Mouse (Mus musculus) lung, adult 2 months (tissue): ENCODE results near the gene Pde10a. TPM values are rescaled to one million over a fixed set of nuclear protein-coding genes. Genes with fewer than 3 reads are reported as not detected.

ENCODE experiments used
- DNase-seq: peaks from one replicate; pipeline ENCODE4 v3.0.0; 2022
- H3K4me1 ChIP-seq: fragments of 200-500 bp; 2 replicates; pipeline ENCODE4 v1.6.1; 2011; ENCODE audit warnings: low read length; ENCODE audit not compliant: control insufficient read depth, insufficient read depth
- H3K4me3 ChIP-seq: fragments of 200-500 bp; replicated peaks from 2 replicates; pipeline ENCODE3; 2011; ENCODE audit warnings: low read depth, mild to moderate bottlenecking, control low read depth, low read length; ENCODE audit errors: extremely low read depth
- CTCF ChIP-seq: fragments of 200-500 bp; IDR thresholded peaks from 2 replicates; pipeline ENCODE4 v1.5.1; 2011; ENCODE audit warnings: mild to moderate bottlenecking, low read length, control low read depth; ENCODE audit not compliant: insufficient read depth
- POLR2A ChIP-seq: fragments of 200-500 bp; IDR thresholded peaks from 2 replicates; pipeline ENCODE4 v1.6.1; 2011; ENCODE audit warnings: low read depth, mild to moderate bottlenecking, control low read depth, low read length, borderline replicate concordance; ENCODE audit errors: extremely low read depth
- WGBS: fragments of 180-500 bp; shearing (Covaris S2); methylation state at CpG from one replicate; pipeline ENCODE4 v1.1.7; 2018; 5-methylcytosine and 5-hydroxymethylcytosine counted together
- polyA plus RNA-seq: library from polyadenylated mRNA; depleted of rRNA; stranded (reverse); fragments of >200 nt; gene quantifications from 2 replicates; pipeline ENCODE4 v1.2.3, GENCODE M21; 2012

The Pde10a gene
- polyA plus RNA-seq, 1 experiment: 0.62 TPM

DNA sequence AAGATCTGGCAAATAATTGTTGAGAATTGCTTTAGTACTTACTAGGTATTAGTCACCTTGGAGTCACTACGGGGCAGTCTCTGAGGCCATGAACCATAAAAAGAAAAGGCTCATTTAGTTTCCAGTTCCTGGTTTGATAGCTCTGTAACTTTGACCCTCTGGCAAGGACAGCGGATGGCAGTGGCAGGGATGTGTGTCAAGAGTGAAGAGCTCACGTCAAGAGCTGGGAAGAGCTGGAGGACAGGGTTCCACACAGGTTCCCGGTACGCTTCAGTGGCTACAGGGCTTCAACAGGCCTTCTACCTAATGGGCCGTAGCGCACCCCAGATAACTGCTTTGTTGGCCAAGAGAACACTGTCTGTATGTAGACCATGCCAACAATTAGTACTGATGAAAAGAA is 374.0 kb downstream of the Pde10a start:
- no peak for DNase-seq
- 91% methylated on average over 7 of the region's 7 CpGs for WGBS
- TF ChIP-seq CTCF (no peak), POLR2A (no peak)
- H3K4me3 ChIP-seq: no peak overlapping the region
- no peaks in the 10 kb centered on the region for H3K4me1 ChIP-seq

DNA sequence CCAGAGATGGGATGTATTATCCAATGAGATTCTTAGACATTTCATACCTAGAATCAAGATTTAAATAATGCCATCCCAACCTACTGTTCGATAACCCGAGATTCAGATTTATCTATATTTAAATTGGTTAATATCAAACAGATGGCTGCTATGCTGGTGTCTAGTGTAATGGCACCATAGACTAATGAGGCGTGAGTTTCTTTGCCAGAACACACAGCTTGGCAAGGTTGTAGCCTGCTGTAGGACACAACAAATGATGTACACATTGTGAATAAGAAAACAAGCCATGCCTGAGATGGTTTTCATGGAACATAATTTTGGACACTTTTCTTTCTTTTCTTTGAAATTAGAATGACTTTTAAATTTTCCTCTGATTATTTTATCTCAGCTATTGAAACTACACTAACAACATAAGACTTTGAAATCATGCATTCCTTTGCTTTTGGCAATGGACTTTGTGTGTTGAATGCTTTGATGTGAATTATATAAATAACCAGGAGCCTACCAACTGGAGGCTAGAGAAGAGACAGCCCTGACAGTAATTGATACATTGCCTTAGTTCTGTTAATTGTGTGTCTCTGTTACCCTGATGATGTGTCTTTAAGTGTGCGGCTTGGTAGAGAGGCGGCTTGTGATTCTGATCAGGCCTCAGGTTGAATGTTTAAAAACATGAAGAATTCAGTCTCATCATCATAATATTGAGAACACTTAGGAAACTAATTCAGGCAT is 378.5 kb downstream of the Pde10a start:
- Histone ChIP-seq H3K4me1 (no peaks in the 10 kb centered on the region), H3K4me3 (no peak overlapping the region)
- WGBS: 90% methylated on average over 5 of the region's 5 CpGs
- no peak for DNase-seq
- TF ChIP-seq POLR2A: no peak
- no peak for TF ChIP-seq CTCF

DNA sequence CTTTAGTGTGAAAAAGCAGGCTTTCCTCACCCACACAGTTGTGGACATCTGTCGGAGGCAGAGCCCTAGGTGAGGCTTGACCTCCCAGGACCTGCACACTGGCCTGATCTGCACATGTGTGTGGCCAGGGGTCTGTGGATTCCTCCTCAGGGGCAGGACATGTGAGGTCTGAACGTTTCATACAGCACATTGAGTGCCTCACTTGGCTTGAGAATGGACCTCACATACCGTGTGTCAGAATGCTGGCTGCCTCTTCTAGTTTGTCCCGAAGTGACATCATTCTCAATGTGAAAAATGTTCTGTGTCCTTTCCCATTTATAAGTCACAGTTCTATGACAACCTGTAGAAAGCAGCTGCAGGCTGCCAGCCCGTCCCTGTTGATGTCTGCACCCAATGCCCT is 385.4 kb downstream of the Pde10a start:
- no peak for DNase-seq
- TF ChIP-seq CTCF: no peak
- TF ChIP-seq POLR2A: no peak
- H3K4me1 ChIP-seq: no peaks in the 10 kb centered on the region
- WGBS: 63% methylated on average over 5 of the region's 5 CpGs
- no peak overlapping the region for H3K4me3 ChIP-seq

DNA sequence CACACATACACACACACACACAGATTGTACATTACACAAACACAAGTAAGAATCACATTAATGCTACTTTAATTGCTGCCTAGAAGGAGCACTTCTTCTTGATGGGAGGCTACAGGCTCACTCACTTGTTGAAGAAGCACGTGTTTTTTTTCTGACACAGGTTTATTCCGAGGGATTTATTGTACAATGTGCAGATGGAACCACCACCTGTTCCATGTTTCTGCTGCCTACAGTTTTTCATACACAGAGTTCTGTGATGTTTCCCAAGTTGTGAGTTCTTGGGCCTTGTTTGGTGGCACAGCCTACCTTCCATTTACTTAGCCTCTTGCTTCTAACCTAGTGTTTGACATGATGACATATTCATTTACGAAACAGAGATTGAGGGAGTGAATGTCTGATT is 387.8 kb downstream of the Pde10a start:
- Histone ChIP-seq H3K4me3 (no peak overlapping the region), H3K4me1 (no peaks in the 10 kb centered on the region)
- no peak for DNase-seq
- WGBS: 87% methylated on average over 3 of the region's 3 CpGs
- TF ChIP-seq POLR2A: no peak
- no peak for TF ChIP-seq CTCF

DNA sequence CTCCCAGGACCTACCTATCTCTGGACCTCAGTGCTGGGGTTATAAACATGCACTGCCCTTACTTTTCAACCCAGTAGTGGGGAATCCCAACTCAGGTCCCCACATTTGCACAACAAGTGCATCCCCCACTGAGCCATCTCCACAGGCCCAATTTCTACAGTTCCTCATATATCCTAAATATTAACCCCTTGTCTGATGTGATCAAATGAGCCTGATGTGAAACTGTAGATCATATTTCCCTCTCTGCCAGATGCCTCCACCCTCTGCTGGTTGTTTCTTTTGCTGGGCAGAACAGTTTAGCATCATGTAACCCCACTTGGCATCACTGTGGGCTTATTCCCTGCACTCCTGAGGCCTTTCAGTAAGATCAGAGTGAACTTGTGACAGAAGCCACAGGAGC is 390.5 kb downstream of the Pde10a start:
- H3K4me1 ChIP-seq: no peaks in the 10 kb centered on the region
- TF ChIP-seq CTCF (no peak), POLR2A (no peak)
- H3K4me3 ChIP-seq: no peak overlapping the region
- DNase-seq: no peak

DNA sequence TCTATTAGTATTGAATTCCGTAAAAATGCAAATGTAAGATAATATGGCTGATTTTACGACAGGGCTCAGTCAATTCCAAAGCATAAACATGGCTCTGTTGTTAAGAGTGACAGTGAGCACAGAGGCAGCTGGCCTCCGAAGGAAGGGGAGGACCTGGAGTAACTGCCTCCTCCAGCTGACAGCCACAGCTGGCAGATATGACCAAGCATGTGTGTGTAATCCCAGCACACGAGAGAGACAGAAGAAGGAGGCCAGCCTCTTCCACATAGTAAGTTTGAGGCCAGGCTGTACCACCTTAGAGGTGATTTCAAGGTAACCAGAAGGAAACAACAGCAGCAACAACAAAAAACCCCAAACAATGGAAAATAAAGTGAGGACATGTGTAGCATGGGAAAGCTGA is 397.9 kb downstream of the Pde10a start:
- no peak for DNase-seq
- no peak overlapping the region for H3K4me3 ChIP-seq
- WGBS: 56% methylated on average over 4 of the region's 4 CpGs
- no peak for TF ChIP-seq POLR2A
- no peak for TF ChIP-seq CTCF
- no peaks in the 10 kb centered on the region for H3K4me1 ChIP-seq

DNA sequence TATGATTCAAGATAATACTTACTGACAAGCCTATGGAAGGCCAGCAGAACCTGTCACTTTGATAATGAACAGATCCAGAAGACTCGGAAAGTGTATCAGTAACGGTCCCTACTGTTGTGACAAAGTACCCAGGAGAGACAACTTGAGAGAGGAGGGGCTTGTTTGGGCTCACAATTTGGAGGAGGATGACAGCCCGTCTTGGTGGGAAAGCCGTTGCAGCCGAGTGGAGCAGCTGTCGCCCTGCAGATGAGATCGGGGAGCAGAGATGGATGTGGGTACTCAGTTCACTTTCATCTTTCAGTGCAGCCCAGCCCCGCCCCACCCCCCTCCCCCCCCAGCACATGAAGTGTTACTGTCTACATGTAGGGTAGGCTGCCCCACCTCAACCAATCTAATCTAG is 398.6 kb downstream of the Pde10a start:
- no peaks in the 10 kb centered on the region for H3K4me1 ChIP-seq
- DNase-seq: no peak
- H3K4me3 ChIP-seq: no peak overlapping the region
- no peak for TF ChIP-seq CTCF
- TF ChIP-seq POLR2A: no peak
- WGBS: 53% methylated on average over 8 of the region's 8 CpGs

DNA sequence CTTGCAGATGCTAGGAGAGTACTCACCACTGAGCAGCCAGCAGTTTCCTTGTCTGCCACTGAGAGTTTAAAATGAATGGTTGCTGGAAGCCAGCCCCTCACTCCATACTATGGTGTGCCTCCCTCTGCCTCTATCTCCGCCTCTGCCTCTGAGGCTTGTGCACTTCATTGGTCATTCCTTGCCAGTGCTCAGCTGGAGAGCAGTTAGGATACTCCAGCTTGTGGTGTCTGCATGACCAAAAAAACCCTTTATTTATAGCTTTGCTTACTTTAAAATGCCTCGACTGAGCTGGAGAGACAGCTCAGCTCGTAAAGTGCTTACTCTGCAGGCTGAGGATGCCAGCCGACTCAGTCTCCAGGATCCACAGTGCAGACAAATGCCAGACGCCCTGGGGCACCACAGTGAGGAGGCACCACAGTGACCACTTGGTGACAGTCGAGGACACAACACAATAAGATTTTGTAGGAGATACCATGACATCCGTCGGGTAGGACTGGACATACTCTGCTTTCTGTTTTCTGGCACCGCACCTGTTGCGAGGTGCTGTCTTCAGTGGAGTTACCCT is 400.7 kb downstream of the Pde10a start:
- Histone ChIP-seq H3K4me3 (no peak overlapping the region), H3K4me1 (no peaks in the 10 kb centered on the region)
- no peak for DNase-seq
- TF ChIP-seq POLR2A: no peak
- no peak for TF ChIP-seq CTCF
- 64% methylated on average over 10 of the region's 10 CpGs for WGBS

DNA sequence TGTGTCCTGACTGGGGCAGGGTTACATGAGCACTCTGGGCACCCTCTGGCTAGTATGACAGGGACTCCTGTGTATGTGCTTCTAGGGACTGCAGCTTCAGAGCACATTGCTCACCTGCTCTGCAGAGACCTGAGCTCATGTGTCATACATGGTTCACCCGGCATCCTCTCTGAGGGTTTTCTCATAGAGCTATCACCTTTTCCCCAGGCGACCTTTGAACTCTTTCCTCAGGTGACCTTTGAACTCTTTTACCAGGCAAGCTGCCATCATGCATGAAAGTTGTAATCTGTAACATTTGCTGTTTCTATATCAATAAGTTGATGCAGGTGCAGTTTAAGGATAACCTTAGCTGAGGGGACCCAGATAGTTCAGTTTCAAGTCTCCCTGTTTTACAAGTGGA is 403.4 kb downstream of the Pde10a start:
- DNase-seq: no peak
- WGBS: 69% methylated on average over 2 of the region's 2 CpGs
- Histone ChIP-seq H3K4me1 (no peaks in the 10 kb centered on the region), H3K4me3 (no peak overlapping the region)
- no peak for TF ChIP-seq CTCF
- no peak for TF ChIP-seq POLR2A

DNA sequence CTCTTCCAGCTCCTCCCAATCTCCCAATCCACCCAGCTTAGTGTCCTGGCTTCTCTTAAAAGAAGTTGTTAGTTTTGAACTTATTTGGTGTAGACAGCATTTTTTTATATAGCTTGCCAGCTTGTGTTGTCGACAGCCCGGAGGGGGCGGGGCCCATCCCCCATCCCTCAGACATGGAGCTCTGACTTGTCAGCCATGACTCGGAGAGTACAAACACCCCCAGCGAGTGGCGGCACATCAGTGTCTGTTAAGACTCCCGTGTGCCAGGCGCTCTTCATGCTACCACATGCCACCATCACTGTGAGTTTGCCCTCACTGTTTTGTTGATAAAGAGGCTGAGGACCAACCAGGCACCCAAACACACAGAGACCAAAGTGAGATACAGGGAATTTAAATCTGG is 404.5 kb downstream of the Pde10a start:
- 64% methylated on average over 8 of the region's 8 CpGs for WGBS
- H3K4me3 ChIP-seq: no peak overlapping the region
- H3K4me1 ChIP-seq: no peaks in the 10 kb centered on the region
- TF ChIP-seq CTCF (no peak), POLR2A (no peak)
- DNase-seq: no peak
